9 mouse cellular contexts compared by ENCODE assay signal in the genomic region with DNA sequence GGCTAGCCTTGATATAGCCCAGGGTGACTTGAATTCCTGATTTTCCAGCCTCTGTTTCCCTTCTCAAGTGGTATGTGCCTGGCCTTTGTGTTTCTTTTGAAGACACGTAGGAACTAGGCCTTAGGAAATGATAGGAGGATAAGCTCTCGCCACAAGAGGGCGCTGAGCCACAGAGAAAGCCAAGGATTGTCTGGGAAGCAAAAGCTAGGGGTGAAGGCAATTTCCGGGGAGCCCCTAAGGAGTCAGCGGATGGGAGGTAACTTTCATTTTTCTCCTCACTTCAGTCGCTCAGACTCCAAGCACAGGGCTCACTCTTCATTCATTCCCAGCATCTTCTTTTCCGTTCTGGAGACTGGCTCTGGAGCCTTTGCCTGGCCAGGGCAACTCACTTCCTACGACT. TPM values are rescaled to one million over a fixed set of nuclear protein-coding genes. Genes with fewer than 3 reads are reported as not detected.
DNase-seq lines count a peak whose midpoint lies in the region; ATAC-seq and TF ChIP-seq lines count a peak whose summit lies in the region.
"Had no signal": no experiment of that assay in that cellular context is flagged by ENCODE, and none has a peak within 500 bp of the region (broad histone marks: within the 10 kb centered on the region; RNA-seq: fewer than 3 reads in every experiment).

No protein-coding gene starts in this region.

- no peaks in the 10 kb centered on the region for H3K4me1 ChIP-seq in embryonic facial prominence, embryonic 14.5 days (ENCODE audit: control insufficient read depth, insufficient read depth, low read length)
- H3K4me1 ChIP-seq in heart, embryonic 11.5 days (ENCODE audit: control insufficient read depth, insufficient read depth, low read length), result no peaks in the 10 kb centered on the region
- H3K4me1 ChIP-seq in kidney, postnatal 0 days (replicated peaks; ENCODE audit: insufficient read depth, low read length), result no peaks in the 10 kb centered on the region
- no peaks in the 10 kb centered on the region for H3K4me1 ChIP-seq in liver, embryonic 13.5 days (replicated peaks)
- H3K4me1 ChIP-seq: limb, embryonic 15.5 days had no signal

- H3K4me2 ChIP-seq in embryonic facial prominence, embryonic 14.5 days (ENCODE audit: low read depth, low read length), result peak overlapping the region; percentile 24; the same call in 1 of the 2 replicates
- H3K4me2 ChIP-seq in heart, embryonic 11.5 days, result peak overlapping the region; percentile 42
- peak overlapping the region; percentile 38 for H3K4me2 ChIP-seq in kidney, postnatal 0 days (ENCODE audit: low read length)
- H3K4me2 ChIP-seq in liver, embryonic 13.5 days, result peak overlapping the region; percentile 48
- H3K4me2 ChIP-seq: limb, embryonic 15.5 days had no signal

- 0 out of 2 replicates have a peak, but pooled peaks have one; percentile 53 for ATAC-seq in embryonic facial prominence, embryonic 14.5 days (ENCODE audit: low read depth)
- ATAC-seq in heart, embryonic 11.5 days (replicated peaks; ENCODE audit: insufficient number of reproducible peaks, low FRiP score, low TSS enrichment), result no peak
- ATAC-seq in kidney, postnatal 0 days (replicated peaks; ENCODE audit: low FRiP score, low read depth), result peak; percentile 38; the same call in 1 of the 2 replicates
- no peak; the same call in 1 of the 2 replicates for ATAC-seq in liver, embryonic 13.5 days (ENCODE audit: low read depth)
- peak; percentile 69; the same call in 1 of the 2 replicates for ATAC-seq in neutrophil, adult 5-6 weeks (ENCODE audit: extremely low read depth, insufficient number of reproducible peaks, low FRiP score, poor library complexity, severe bottlenecking)

- H3K9me3 ChIP-seq in embryonic facial prominence, embryonic 14.5 days (ENCODE audit: control insufficient read depth, low read length), result no peaks in the 10 kb centered on the region
- no peaks in the 10 kb centered on the region for H3K9me3 ChIP-seq in heart, embryonic 11.5 days (replicated peaks; ENCODE audit: control insufficient read depth, low read length)
- H3K9me3 ChIP-seq in kidney, postnatal 0 days (replicated peaks; ENCODE audit: low read length), result no peaks in the 10 kb centered on the region
- no peaks in the 10 kb centered on the region for H3K9me3 ChIP-seq in liver, embryonic 13.5 days (replicated peaks)
- H3K9me3 ChIP-seq: limb, embryonic 15.5 days had no signal

- 28% methylated on average over 8 of the region's 8 CpGs for WGBS in embryonic facial prominence, embryonic 14.5 days
- WGBS in heart, embryonic 11.5 days (ENCODE audit: insufficient replicate concordance), result 26% methylated on average over 8 of the region's 8 CpGs
- 28% methylated on average over 8 of the region's 8 CpGs for WGBS in kidney, postnatal 0 days
- WGBS in liver, embryonic 13.5 days (ENCODE audit: insufficient replicate concordance), result 16% methylated on average over 8 of the region's 8 CpGs

- H3K36me3 ChIP-seq in embryonic facial prominence, embryonic 14.5 days (ENCODE audit: control insufficient read depth, insufficient read depth, low read length), result no peaks in the 10 kb centered on the region
- H3K36me3 ChIP-seq in heart, embryonic 11.5 days (ENCODE audit: control insufficient read depth, insufficient read depth, low read length), result no peaks in the 10 kb centered on the region
- H3K36me3 ChIP-seq in kidney, postnatal 0 days (ENCODE audit: insufficient read depth, low read length), result no peaks in the 10 kb centered on the region
- H3K36me3 ChIP-seq in liver, embryonic 13.5 days, result no peaks in the 10 kb centered on the region
- H3K36me3 ChIP-seq: limb, embryonic 15.5 days had no signal

- peak; percentile 85 for DNase-seq in CD4-positive, CD25-positive, alpha-beta regulatory T cell, adult 2 months (ENCODE audit: low read depth, low spot score)
- peak; percentile 34 to 56 for DNase-seq in adrenal gland, postnatal 4 days (ENCODE audit: low spot score in 2 of 2)
- DNase-seq in embryonic facial prominence, embryonic 14.5 days (ENCODE audit: low spot score), result peak; percentile 81
- DNase-seq in kidney, postnatal 0 days (ENCODE audit: low spot score), result peak; percentile 85
- peak; percentile 61 for DNase-seq in liver, embryonic 13.5 days
- DNase-seq in testis, postnatal 14 days (ENCODE audit: low spot score), result peak; percentile 50

- H3K27ac ChIP-seq in embryonic facial prominence, embryonic 14.5 days (replicated peaks; ENCODE audit: low read depth, low read length), result no peak overlapping the region
- H3K27ac ChIP-seq in heart, embryonic 11.5 days (ENCODE audit: low read depth, low read length), result no peak overlapping the region
- H3K27ac ChIP-seq in kidney, postnatal 0 days, result no peak overlapping the region
- no peak overlapping the region for H3K27ac ChIP-seq in liver, embryonic 13.5 days
- H3K27ac ChIP-seq: limb, embryonic 15.5 days had no signal

- H3K9ac ChIP-seq in embryonic facial prominence, embryonic 14.5 days (ENCODE audit: low read depth, low read length), result no peak overlapping the region
- no peak overlapping the region for H3K9ac ChIP-seq in heart, embryonic 11.5 days (ENCODE audit: low read depth, low read length)
- H3K9ac ChIP-seq in kidney, postnatal 0 days (ENCODE audit: low read depth, low read length), result no peak overlapping the region
- H3K9ac ChIP-seq in liver, embryonic 13.5 days, result no peak overlapping the region
- H3K9ac ChIP-seq: limb, embryonic 15.5 days had no signal

- peak; percentile 94 for TF ChIP-seq CTCF in kidney, postnatal 0 days (IDR thresholded peaks at IDR 0.05; ENCODE audit: low read depth)

- H3K4me3 ChIP-seq in embryonic facial prominence, embryonic 14.5 days (ENCODE audit: low read depth, low read length), result no peak overlapping the region
- H3K4me3 ChIP-seq in heart, embryonic 11.5 days (ENCODE audit: low read depth, low read length), result 0 out of 2 replicates have a peak overlapping the region, but pooled peaks have one; percentile 14
- H3K4me3 ChIP-seq in kidney, postnatal 0 days (replicated peaks; ENCODE audit: low read depth, low read length), result no peak overlapping the region
- H3K4me3 ChIP-seq in liver, embryonic 13.5 days (replicated peaks), result peak overlapping the region; percentile 32; the same call in 1 of the 2 replicates
- H3K4me3 ChIP-seq: limb, embryonic 15.5 days had no signal

- no peaks in the 10 kb centered on the region for H3K27me3 ChIP-seq in embryonic facial prominence, embryonic 14.5 days (replicated peaks; ENCODE audit: control insufficient read depth, insufficient read depth, low read length)
- H3K27me3 ChIP-seq in heart, embryonic 11.5 days (ENCODE audit: control insufficient read depth, insufficient read depth, low read length), result no peaks in the 10 kb centered on the region
- no peaks in the 10 kb centered on the region for H3K27me3 ChIP-seq in kidney, postnatal 0 days (ENCODE audit: insufficient read depth, low read length)
- no peaks in the 10 kb centered on the region for H3K27me3 ChIP-seq in liver, embryonic 13.5 days
- H3K27me3 ChIP-seq: limb, embryonic 15.5 days had no signal

RNA-seq across cellular contexts. Expression of a gene that starts 27.2 kb away (rescaled TPM):
- total RNA-seq in adrenal gland, postnatal 4 days (2021), result 10 to 100 TPM; 18.3 to 19.9 TPM
- 25.8 and 29.0 TPM in 2 replicates for polyA plus RNA-seq in embryonic facial prominence, embryonic 14.5 days (2014; fragmentation: Nextera tagmentation; extraction: Ambion mirVana)
- 13.7 and 16.2 TPM in 2 replicates for polyA plus RNA-seq in heart, embryonic 11.5 days (2014; fragmentation: Nextera tagmentation; extraction: Ambion mirVana)
- polyA plus RNA-seq in kidney, postnatal 0 days (2015; fragmentation: Nextera tagmentation; extraction: Ambion mirVana), result 21.6 and 21.9 TPM in 2 replicates
- 4.9 and 5.8 TPM in 2 replicates for polyA plus RNA-seq in liver, embryonic 13.5 days (2015; fragmentation: Nextera tagmentation; extraction: Ambion mirVana)
- 30.6 and 32.5 TPM in 2 replicates for total RNA-seq in neutrophil, adult 5-6 weeks (2017)

RNA-seq across cellular contexts. Expression of a gene that starts 49.8 kb away (rescaled TPM):
- 10 to 100 TPM; 28.6 to 30.7 TPM for total RNA-seq in adrenal gland, postnatal 4 days (2021)
- polyA plus RNA-seq in embryonic facial prominence, embryonic 14.5 days (2014; fragmentation: Nextera tagmentation; extraction: Ambion mirVana), result 6.2 and 7.3 TPM in 2 replicates
- 6.0 and 8.4 TPM in 2 replicates for polyA plus RNA-seq in heart, embryonic 11.5 days (2014; fragmentation: Nextera tagmentation; extraction: Ambion mirVana)
- polyA plus RNA-seq in kidney, postnatal 0 days (2015; fragmentation: Nextera tagmentation; extraction: Ambion mirVana), result 2.0 and 2.4 TPM in 2 replicates
- 0.45 and 0.67 TPM in 2 replicates for polyA plus RNA-seq in liver, embryonic 13.5 days (2015; fragmentation: Nextera tagmentation; extraction: Ambion mirVana)
- 52.6 and 54.0 TPM in 2 replicates for total RNA-seq in neutrophil, adult 5-6 weeks (2017)

Comparison
In these comparisons a context has a peak if more than half of its experiments do, and no peak if none do; other contexts are left out.
1. ATAC-seq: peak in embryonic facial prominence, embryonic 14.5 days (single experiment), kidney, postnatal 0 days (single experiment) and neutrophil, adult 5-6 weeks (single experiment); none in heart, embryonic 11.5 days (single experiment) and liver, embryonic 13.5 days (single experiment).
2. H3K4me3 ChIP-seq: peak in heart, embryonic 11.5 days (single experiment) and liver, embryonic 13.5 days (single experiment); none in embryonic facial prominence, embryonic 14.5 days (single experiment) and kidney, postnatal 0 days (single experiment).
3. Peak in every context shown above with its lines, with median percentiles within 50 percentile points of each other: DNase-seq and H3K4me2 ChIP-seq.